Mouse (Mus musculus) small intestine, adult 2 months (tissue): ENCODE data around the gene Gm20388.

Experiments used
- CTCF ChIP-seq: fragments of 200-500 bp; IDR thresholded peaks from 2 replicates; pipeline ENCODE4 v1.5.1; 2012; ENCODE audit warnings: low read depth, mild to moderate bottlenecking, control low read depth, inconsistent platforms, low read length, moderate library complexity, mixed read lengths; ENCODE audit not compliant: insufficient replicate concordance, insufficient read length; ENCODE audit errors: extremely low read depth
- POLR2A ChIP-seq: fragments of 200-500 bp; IDR thresholded peaks from 2 replicates; pipeline ENCODE4 v1.6.1; 2012; ENCODE audit warnings: low read depth, mild to moderate bottlenecking, control low read depth, inconsistent platforms, low read length, moderate library complexity

- TF ChIP-seq CTCF (no peak), POLR2A (no peak)
Observed at GRCm38 (mm10) chr8:122525004-122525403, 2614.4 kb downstream of the Gm20388 start.
